Mouse (Mus musculus): ENCODE results near the gene Gm37240.

DNA sequence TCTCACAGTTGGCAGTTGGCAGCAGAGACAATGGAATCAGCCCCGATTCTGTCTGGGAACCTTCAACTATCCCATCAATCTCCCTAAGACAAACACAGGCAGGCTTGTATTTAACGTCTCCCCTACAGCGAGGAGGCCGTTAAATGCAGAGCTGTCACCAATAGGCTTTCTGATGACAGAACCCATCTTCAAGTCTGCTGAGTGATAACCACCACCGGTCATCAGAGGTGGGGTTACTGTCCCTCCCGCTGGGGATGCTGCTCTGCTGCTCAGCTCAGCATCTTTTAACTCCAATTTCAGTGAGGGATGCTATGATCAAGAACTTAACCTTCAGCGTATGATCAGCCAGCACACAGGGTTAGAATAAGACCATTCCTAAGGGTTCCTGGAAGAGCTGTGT lies 1409.1 kb downstream of the Gm37240 start:
- no peak for TF ChIP-seq CTCF (IDR thresholded peaks at IDR 0.05; ENCODE audit: low read depth, low read length)
- no peak for TF ChIP-seq GATA1 (IDR thresholded peaks at IDR 0.05; ENCODE audit: borderline replicate concordance, low read length)
- TF ChIP-seq POLR2AphosphoS5 (IDR thresholded peaks at IDR 0.05; ENCODE audit: insufficient replicate concordance, low read depth, low read length) = no peak
